Mouse (Mus musculus) CH12.LX (cell line): ENCODE results near the gene Scn3b.

ENCODE experiments used
- BHLHE40 ChIP-seq: IDR thresholded peaks from 2 replicates; pipeline ENCODE4 v1.6.1; 2011; ENCODE audit warnings: mild to moderate bottlenecking, low read depth, low read length, improper control_type of control experiment
- CHD2 ChIP-seq: IDR thresholded peaks from 2 replicates; pipeline ENCODE4 v1.6.1; 2011; ENCODE audit warnings: low read length, improper control_type of control experiment
- CTCF ChIP-seq, 2 experiments: IDR thresholded peaks in 1 of 2; conservative IDR thresholded peaks in 1 of 2; 2 replicates each; pipeline ENCODE4 v1.5.1; 2011 to 2012; ENCODE audit warnings: low read depth in 2 of 2, low read length in 2 of 2, improper control_type of control experiment in 1 of 2, inconsistent platforms in 1 of 2, mild to moderate bottlenecking in 1 of 2, moderate library complexity in 1 of 2
- EP300 ChIP-seq: IDR thresholded peaks from 2 replicates; pipeline ENCODE4 v1.6.1; 2011; ENCODE audit warnings: low read length, improper control_type of control experiment
- IRF4 ChIP-seq: IDR thresholded peaks from 2 replicates; pipeline ENCODE4 v1.6.1; 2014; ENCODE audit warnings: low read depth, mild to moderate bottlenecking, inconsistent platforms, low read length, improper control_type of control experiment
- MYC ChIP-seq: IDR thresholded peaks from 2 replicates; pipeline ENCODE4 v1.6.1; 2011; ENCODE audit warnings: low read depth, mild to moderate bottlenecking, improper control_type of control experiment, low read length
- POLR2A ChIP-seq: IDR thresholded peaks from 2 replicates; pipeline ENCODE4 v1.6.1; 2011; ENCODE audit warnings: low read depth, mild to moderate bottlenecking, improper control_type of control experiment, low read length
- SMC3 ChIP-seq: IDR thresholded peaks from 2 replicates; pipeline ENCODE4 v1.6.1; 2011; ENCODE audit warnings: low read depth, low read length, improper control_type of control experiment
- USF1 ChIP-seq: IDR thresholded peaks from 2 replicates; pipeline ENCODE4 v1.6.1; 2014; ENCODE audit warnings: low read depth, mild to moderate bottlenecking, inconsistent platforms, low read length, improper control_type of control experiment

DNA sequence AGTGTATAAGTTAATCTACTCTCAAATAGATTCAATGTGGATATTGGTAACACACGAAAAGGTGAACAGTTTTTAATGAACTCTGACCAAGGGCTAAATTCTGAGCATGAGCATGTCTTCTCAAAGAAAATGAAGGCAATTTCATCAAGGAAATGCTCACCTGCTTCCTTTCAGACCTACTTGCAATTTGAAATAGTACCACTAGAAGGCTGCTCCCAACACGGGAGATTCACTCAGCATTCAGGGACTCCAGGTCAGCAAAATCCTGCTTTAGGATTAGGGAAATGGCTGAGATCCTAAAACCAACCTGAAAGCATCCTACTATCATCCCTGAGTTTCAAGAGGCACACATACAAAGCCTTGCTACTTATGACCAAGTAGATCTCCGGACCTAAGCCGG, 44.7 kb upstream of the Scn3b start:
- TF ChIP-seq BHLHE40 (no peak), USF1 (no peak), POLR2A (no peak), SMC3 (peak; percentile 25), CHD2 (no peak), CTCF (conservative IDR thresholded peaks at IDR 0.05 in 1 of 2, IDR thresholded peaks at IDR 0.05 in 1 of 2; ENCODE audit: low read depth in 2 of 2, low read length in 2 of 2) (peak in 1 of 2 experiments; percentile 32; a peak in 3 of 4 replicates), IRF4 (no peak), MYC (no peak), EP300 (no peak)
